Mouse (Mus musculus) megakaryocyte, embryonic 14.5 days (primary cell): ENCODE measurements around the gene N4bp1.

Source experiments
- FLI1 ChIP-seq: IDR thresholded peaks from 2 replicates; pipeline ENCODE4 v1.6.1; 2012; ENCODE audit warnings: low read length, inconsistent platforms, mixed read lengths
- GATA1 ChIP-seq: IDR thresholded peaks from 3 replicates; pipeline ENCODE4 v1.6.1; 2012; ENCODE audit warnings: mixed read lengths, low read length, inconsistent platforms, borderline replicate concordance

- TF ChIP-seq FLI1 (no peak), GATA1 (no peak)
These were observed 12.8 kb downstream of the N4bp1 start for GRCm38 (mm10) chr8:86872097-86872815.
